Mouse (Mus musculus): ENCODE measurements at regions not wholly inside any gene's neighbourhood (a gene's known extent, or its start where the extent isn't known, plus 50 kb on each side); places are given as distances from the start of the nearest gene placed in this dataset.

GRCm38 (mm10) chr1:109081337-109081736, 900.9 kb upstream of the Cdh7 start:
- peak; percentile 36 for DNase-seq (ENCODE audit: low read depth, low spot score)

- no peak for DNase-seq (ENCODE audit: low read depth, low spot score)
Measured at GRCm38 (mm10) chr1:109086110-109086509, 896.1 kb upstream of the Cdh7 start.

- no peak for DNase-seq (ENCODE audit: low read depth, low spot score)
Measured at GRCm38 (mm10) chr1:109105073-109105472, 877.2 kb upstream of the Cdh7 start.

Measured in ES-CJ7 (cell line).